Mouse (Mus musculus) megakaryocyte, embryonic 14.5 days (primary cell): ENCODE measurements at regions not wholly inside any gene's neighbourhood (a gene's known extent, or its start where the extent isn't known, plus 50 kb on each side); places are given as distances from the start of the nearest gene placed in this dataset.

Experiments used
- FLI1 ChIP-seq: IDR thresholded peaks from 2 replicates; pipeline ENCODE4 v1.6.1; 2012; ENCODE audit warnings: low read length, inconsistent platforms, mixed read lengths
- GATA1 ChIP-seq: IDR thresholded peaks from 3 replicates; pipeline ENCODE4 v1.6.1; 2012; ENCODE audit warnings: mixed read lengths, low read length, inconsistent platforms, borderline replicate concordance

DNA sequence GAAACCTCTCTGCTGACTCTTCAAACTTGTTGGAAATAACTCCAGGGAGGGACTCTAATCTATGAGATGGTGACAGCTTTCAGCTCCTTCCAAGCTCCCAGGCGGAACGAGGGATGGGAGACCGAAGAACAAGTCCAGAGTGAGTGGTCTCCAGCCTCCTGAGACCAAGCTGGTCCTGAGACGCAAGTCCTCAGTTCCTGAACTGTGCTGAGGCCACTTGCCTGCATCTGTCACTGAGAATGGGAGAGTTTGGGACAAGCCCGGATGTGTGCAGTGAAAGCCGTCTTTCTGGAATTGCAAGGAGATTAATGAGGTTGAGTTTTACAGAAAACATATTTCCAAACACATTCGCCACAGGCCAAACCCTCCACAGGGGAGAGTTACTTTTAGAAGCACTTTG, 129.3 kb downstream of the Ngf start:
- TF ChIP-seq GATA1 (no peak), FLI1 (no peak)
